Mouse (Mus musculus) urinary bladder, postnatal 4 days (tissue): ENCODE data around the gene Schip1.
A peak's percentile ranks its signal among the peaks of the same experiment; 100 is the strongest.
"Not testable (repeated sequence)": the region's sequence is repeated elsewhere in the genome, so short reads cannot be mapped to it uniquely, and the experiment has no call there.

Experiments
- DNase-seq, 2 experiments: peaks; one replicate each; pipeline ENCODE4 v3.0.0; 2021 to 2022; ENCODE audit warnings: low spot score in 2 of 2

Schip1 gene

DNA sequence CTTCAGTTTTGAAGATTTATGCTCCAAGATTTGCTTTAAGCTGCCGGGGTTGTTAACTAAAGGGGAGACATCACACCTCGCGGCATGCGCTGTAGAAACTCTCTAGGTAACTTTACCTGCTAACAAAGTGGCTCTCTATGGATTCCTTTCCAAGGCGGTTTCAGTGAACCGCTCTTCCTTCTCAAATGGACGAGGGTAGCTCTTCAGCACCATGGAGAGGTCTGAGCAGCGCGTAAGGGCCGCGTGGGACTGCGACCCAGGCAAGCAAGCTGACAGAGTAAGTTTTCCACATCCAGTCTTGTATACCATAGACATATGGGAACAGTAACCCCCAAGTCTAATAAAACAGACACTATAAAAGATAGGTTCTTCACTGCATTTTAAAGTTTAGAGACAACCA, at the start of gene Schip1:
Gene Schip1, plus strand, starts transcription at position 72 of the 400 bp plus-strand sequence.
- no peak for DNase-seq

DNA sequence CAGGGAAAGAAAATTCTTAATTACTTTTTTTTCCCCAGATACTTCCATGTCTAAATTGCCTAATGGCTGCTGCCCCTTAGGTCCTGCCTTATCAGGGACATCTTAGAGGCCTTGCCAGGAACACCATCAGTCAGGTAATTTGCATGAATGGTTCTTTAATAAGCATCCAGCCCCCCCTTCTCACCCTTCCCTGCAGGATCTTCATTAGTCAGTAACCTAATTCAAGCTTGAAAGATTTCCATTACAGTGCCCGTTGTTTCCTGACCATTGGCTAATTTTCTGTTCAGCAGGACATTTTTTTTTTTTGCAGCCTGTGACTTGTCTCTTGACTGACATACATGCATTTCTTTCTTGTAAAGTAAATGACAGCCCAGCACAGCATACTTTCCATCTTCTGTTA, 48.8 kb upstream of the Schip1 start:
- no peak for DNase-seq

DNA sequence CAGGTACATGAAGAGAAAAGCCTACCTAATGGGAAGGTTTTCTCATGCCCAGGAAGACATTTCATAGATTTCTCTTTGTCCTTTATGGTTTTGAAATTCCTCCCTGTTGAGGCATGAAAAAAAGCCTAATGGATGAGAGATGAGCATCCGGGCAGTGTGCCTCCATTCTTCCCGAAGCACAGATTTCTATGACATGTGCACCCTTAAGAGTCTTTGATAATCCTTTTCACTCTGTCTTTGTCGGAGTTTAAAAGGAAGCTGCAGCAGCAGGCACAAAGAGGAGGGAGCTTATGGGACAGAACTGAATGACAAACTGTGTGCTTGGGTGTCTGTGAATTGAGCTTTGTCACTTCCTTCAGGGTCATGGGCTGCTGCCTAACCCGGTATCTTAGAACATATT, 45.2 kb upstream of the Schip1 start:
- no peak for DNase-seq

DNA sequence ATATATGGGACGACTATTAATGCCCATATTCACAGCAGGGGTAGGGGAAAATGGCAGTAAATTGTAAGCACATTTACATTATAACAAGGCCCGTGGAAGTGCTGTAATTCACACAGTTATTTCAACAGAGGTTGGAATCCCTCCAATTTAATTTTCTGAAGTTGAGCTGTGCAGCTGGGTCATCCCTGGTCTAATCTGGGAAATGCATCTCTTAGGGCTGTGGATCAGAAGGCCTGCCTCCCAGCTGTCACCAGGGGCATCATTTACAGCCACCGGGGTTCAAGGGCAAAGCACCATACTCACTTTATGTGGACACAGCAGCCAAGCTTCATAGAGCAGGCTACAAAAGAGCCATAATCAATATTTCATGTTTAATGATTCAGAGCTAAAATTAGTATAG, 28.5 kb upstream of the Schip1 start:
- DNase-seq, result no peak

DNA sequence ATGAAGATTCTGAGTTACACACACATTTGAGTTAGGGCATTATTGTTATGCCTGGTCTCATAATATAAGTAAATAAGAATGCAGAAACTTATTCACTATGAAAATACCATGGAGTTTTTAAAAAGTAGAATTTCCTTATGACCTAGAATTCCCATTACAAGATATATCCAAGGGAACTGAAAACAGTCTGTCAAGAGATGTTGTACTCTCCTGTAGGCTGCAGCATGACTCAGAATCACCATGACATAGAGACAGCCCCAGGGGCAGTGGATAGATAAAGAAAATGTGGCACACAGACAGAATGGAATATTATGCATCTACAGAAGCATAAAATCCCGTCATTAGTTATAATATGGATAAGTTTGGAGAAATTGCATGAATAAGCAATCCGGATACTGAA, 21.7 kb upstream of the Schip1 start:
- DNase-seq, result no peak

DNA sequence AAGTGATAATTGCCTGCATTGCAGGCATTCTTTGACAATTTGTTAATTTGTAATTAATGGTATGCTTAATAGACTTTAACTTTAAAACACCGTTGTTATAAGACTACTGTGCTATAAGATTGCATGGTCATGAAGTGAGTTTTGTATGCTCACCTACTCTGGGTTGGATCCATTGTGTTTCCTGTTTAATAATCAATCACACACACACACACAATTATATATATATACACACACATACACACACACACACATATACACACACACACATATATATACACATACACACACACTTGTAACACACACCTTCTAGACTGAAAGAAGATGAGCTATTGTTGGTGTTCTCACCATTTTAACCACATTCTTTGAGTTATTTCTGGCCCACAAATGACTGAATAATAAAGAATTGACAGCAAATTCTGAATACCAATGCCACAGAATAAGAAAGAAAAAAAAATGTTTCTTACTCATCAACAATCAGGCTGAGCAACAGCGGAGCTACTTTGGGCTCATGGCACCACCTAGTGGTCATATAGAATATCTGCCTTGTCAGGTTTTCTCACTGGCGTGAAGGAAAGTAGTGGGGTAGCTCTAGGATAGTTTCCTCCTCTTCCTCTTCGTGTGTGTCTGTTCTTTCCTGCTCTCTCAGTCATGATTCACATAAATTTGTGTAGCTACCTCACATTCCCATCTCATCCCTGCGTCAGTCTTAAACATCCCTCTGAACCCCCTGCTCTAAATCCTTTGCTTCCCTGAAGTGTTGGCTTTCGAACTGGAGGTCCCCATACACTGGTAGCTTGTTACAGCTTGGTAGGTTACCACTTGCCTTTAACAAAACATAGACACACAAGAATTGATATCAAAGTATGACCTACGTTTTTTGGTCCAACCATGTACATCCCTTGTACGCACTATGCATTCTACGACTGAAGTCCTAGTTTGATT, 18.9 kb upstream of the Schip1 start:
- no peak for DNase-seq

DNA sequence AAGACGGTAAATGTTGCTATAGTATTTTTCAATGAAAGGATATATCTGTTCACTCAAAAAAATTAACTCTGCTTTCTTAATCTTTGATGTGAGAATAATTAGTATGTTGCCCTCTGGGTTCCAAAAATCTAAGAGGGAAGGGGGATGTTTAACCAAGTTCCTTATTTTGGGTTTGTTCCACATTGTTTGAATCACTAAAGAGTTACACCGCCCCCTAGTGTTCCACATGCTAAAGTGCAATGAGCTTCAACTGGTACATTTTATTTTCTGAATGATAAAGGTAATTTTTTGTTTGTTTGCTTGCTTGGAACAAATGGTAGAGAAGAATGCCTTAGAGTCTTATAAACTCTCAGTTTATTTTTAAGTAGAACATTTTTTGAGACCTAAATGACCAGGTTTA, 11.1 kb upstream of the Schip1 start:
- no peak for DNase-seq

DNA sequence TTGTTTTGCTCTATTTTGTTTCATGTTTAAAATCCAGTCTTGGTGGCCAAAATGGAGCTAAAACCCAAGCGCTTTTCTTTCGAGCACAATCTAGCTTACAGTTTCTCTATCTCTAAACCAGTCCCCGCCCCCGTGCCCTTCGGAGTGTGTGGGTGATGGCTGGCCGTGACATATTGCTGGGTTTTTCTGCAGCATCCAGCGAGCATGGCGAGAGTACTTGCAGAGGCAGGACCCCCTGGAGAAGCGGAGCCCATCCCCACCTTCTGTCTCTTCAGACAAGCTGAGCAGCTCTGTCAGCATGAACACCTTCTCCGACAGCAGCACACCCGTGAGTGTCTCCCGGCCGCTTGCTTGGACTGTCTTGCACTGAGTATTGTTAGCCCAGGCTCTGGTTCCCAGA, 9.5 kb upstream of the Schip1 start:
- no peak for DNase-seq

DNA sequence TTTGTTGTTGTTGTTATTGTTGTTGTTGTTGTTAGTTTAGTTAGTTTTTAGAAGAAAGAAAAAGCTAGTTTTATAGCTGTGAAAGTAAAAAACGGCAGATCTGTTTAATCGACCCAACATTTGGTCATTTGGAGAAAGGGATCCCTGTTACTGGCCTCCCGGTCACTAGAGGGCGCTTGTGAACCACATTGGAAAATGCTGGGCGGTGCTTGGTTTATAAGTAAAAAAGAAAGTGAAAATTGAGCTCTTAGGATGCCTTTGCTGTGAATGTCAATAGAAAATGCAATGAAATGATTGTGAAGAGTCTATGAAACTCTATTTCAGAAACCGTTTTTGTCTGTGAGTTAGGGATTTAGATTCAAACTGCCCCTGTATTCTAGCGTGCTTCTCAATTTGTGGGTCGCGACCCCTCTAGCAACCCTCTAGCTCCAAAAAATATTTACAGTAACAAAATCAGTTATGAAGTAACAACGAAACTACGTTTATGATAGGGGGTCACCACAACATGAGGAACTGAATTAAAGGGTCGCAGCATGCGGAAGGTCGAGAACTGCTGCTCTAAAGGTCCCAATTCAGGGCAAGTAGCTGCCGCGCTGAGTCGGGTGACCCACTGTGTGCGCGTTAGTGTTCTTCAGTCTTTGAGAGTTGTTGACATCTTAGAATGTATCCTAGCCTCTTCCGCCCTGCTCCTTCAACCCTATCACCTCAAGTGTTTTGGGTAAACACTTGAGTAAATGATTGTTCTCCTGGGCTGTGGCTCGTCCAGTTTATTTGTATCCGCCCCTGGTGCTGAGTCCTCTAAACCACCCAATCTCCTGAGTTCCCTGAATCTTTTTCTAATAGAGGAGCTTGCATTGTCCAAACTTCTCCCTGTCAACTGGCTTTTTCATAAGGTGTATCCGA, 8.0 kb upstream of the Schip1 start:
- DNase-seq, result peak; percentile 30 to 76

DNA sequence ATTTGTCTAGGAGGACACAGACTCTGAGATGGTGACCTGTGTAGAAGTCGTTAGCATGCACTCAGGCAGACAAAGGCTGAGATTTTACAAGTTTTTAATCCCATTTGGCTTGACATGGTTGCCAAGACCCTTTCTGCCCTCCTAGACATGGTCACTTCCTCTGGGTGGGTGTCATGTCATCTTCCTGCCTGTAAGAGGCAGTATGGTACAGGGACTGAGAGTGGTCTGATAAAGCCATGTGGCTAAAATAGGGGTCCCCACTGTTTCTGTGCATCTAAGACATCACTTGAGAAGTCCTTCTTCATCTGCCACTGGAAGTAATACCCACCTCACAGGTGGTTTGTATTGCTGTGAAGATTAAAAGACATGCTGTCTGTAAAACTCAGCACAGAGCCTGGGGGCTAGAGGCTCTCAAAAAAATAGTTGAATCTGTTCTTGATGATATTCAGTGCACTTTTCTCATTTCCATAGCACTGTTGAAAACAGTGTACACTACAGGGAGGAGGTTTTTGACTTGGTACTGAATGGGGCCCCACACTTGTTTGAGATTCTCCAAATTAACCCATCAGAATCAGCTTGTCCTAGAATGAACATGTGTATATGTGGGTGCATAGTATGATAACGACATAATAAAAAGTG, 5.3 kb upstream of the Schip1 start:
- DNase-seq, result no peak

DNA sequence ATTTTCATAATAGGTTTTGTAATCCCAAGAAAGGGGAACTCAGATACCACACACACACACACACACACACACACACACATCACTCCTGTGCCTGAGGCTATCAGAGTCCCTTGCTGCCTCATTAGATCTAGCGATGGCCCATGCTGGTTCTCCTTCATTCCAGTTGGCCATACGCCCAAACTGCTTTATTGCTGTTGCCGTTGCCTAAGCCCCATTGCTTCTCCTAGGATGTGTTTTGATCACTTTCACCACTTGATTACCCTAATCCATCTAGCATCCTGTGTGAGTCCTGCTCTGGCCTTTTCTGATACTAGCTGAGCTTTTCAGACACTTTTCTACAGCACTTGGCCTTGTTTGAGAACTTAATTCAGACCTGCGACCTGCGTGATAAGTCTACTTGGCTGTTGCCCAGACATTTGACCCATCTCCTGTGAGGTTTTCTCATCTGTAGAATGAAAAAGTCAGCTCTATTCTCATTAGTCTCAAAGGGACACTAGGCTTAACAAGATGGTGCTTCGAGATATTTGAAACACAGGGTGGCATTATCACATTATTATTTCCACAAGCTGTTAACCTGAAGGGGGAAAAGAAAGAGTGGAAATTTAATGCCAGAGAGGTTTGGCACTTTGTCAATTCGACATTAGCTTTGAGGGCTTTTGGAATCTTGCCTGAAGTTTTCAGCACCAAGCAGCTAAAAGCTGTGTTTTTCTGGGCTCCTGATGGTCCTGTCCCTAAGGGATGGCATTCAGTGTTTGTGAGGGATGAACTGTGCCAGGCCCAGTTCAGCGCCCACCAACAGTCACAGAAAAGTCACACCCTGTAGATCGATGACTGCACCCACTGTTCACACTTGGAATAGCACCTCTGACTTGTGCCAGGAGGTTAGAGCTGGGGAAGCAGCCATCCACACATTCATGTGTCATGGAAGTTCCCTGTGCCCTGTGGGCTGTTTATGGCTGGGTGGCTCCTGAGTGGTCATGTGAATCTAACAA, 7.1 kb downstream of the Schip1 start:
- DNase-seq, result no peak

DNA sequence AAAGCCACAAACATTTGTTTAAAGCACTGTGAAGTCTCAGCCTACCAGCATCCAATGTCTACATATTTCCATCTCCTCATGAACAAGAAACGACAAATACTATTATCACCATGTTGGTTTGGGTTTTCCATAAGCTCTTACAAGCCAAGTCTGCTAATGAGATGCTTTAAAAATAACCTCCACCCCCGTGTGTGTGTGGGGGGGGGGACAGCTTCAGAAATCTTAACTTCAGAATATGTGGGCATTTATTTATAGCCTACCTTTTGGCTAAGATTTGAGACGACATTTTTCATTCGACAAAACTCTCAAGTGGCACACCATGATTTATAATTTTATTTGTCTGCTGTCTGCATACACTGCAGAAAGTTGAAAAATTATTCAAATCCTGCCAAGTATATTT, 12.8 kb downstream of the Schip1 start:
- DNase-seq, result no peak

DNA sequence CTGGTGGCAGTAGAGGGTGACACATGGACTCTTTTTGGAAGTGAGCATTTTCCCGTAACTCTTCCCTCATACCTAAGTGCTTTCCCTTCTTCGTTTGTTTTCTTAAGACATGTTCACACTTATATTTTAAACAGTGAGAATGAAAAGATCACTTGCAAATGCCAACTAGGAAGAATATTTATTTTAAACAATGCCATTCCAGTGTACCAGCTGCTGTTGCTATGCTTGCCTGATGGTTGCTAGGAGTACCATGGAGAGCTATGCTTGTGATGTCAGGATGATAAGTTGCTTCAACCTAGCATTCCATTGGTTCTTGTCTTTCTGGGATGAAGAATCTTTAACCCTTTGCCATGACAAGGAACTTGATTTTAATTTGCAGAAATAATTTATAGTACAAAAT, 20.4 kb downstream of the Schip1 start:
- DNase-seq, result no peak

DNA sequence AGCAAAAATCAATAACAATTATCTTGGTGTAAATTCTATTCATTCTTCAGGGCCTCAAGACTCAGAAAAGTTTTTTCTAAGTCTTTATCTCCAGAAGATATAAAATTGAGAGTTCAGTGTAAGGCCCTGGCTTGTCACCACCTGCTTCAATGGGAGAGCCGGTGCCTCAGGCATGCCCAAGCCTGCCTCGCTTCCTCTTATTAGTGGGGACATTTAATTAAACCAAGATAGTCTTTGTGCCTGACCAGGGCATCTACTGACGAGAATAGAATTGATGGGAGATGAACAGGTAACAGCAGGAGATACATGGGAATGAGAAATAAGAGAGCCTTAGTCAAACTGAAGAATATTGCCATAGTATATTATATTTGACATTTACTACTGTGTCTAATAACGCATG, 27.5 kb downstream of the Schip1 start:
- no peak for DNase-seq

DNA sequence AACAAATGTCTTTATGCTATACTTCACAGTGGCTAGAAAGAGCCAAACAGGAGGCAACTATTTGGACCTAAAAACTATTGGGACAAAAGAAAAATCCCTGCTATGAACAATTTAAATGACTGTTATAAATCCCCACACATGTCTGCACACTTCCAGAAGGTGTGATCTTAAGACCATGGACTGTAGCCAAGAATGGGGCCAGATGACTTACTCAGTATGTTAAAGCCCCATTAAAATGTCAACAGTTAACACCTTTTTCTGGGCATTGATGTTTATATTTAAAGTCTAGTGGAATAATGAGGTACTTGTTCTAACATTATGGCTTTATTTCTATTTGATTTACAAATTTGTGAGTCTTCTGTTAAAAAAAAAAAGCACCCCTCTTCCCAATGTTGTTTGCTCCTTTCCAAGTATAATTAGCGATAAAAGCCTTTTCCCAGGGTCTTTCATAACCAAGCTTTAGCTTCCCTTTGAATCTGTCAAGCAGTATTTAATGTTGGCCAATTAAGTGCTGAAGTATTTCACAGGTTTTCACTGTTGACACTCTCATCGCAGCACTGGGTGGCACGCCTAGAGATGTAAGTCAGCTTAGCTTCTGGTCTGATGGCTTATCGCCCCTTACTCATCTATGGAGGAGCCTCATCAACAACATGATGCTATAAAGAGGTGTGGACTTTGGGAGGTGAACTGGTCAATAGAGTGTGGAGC, 32.3 kb downstream of the Schip1 start:
- DNase-seq, result no peak

DNA sequence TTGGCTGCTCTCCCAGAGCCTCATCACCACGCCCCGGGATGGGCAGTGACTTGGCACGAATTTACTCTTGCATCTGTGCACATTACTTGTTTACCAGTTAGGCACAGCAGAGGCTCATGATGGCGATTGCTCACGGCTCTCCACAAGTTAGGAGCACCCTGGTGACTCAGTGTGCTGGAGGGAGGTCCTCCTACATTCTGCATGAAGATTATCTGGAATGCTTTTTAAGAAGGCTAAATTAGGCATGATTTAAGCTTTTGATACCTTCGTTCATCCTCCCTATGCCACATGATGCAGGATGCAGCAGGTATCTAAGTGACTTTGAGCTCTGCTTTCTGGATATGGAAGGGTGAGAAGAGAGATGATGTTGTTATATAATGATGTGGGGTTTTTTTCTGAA, 35.0 kb downstream of the Schip1 start:
- DNase-seq, result not testable (repeated sequence)

DNA sequence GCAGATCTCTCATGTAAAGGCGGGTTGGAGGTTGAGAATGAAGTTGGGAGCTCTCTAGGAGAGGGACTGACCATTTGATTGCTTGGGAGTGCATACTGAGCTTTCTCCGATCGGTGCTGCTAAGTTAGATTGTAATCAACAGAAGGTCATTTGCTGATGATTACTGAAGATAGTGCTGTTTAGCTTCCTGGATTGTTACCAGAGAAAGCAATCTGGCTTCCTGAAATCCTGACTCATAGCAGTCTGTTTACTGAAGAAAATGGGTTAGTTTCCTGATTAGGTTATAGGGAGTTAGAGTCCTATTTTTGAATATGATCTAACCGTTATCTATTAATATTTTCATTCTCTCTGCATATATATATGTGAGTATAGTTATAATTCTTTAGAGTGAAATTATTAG, 36.7 kb downstream of the Schip1 start:
- DNase-seq, result no peak

DNA sequence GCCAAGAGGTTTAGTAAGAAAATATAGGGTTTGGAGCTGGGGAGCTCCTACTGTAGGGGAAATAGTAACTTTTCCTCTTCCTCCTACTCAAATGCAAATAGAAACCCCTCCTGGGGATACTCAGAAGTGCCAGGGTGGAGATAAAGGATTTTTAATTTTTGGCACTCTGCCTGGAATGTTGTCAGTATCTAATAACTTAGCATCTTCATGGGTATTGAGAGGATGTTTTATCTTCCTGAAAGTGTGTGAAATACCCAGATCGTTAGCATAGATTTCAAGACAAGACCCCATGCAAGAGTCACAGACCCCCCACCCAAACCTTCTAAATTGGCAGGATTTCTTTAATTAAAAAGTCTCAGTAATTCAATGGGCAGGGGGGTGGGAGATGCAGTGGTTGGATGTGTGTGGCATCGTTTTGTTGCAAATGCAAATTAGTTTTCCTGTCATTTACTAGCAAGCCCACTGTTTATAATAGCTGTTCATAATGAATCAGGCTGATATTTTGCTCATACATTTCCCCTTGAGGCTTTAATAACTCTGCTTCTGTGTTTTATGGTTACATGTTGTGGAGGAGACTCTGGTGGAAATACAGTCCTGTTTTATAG, 40.6 kb downstream of the Schip1 start:
- no peak for DNase-seq

DNA sequence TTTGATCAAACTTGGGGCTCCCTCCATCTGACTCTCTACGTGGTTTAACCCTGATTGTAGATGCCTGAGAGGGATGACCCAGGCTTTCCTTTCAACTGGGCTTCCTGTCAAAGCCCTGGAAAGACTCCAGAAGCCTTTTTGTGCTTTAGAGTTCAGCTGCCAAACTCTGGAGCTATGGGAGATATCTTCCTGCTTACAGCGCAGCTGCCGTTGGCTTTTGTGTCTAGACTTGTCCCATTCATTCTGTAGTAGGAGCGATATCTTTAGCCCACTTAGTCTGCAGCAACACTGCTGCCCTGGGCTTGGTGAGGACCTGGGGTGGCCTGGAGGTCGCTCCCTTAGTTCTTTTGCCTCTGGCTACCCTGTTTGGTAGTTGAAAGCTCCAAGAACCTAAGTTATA, 56.7 kb downstream of the Schip1 start:
- no peak for DNase-seq

DNA sequence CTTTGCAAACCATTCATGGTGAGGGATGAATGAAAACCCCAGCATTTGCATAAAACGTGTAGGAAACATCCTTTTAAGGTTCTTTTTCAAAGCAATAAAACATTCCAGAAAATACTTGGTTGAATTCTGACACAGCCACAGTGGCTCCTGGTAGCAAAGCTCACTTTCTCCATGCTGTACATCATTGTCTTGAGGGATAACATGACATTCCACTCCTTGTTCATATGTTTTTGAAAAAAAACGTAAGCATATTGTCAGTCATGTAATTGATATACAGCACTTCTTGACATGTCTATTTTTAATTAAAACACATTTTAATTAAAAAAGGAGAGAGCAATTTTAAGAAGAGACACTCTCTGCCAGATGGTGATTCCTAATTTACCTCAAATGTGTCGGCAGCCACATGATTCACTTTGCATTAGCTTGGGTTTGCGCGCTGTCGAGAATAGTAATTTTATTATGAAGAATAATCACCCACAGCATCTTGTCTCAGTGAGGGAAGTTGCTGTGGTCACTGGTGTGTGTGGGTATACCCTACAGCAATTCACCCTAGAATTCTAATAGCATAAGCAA, 61.8 kb downstream of the Schip1 start:
- DNase-seq, result no peak
